Mouse (Mus musculus) CH12.LX (cell line): ENCODE results near the gene 1700020N01Rik. TPM values are rescaled to one million over a fixed set of nuclear protein-coding genes. Genes with fewer than 3 reads are reported as not detected.

ENCODE experiments used
- DNase-seq: peaks from one replicate; pipeline ENCODE4 v3.0.0-alpha.2; 2013; ENCODE audit errors: extremely low read depth
- H3K27ac ChIP-seq: 2 replicates; pipeline ENCODE4 v1.5.1; 2012; ENCODE audit warnings: low read depth, mild to moderate bottlenecking, control low read depth, moderate library complexity; ENCODE audit not compliant: insufficient read depth
- H3K27me3 ChIP-seq: replicated peaks from 2 replicates; pipeline ENCODE3; 2012; ENCODE audit warnings: inconsistent platforms
- H3K36me3 ChIP-seq, 2 experiments: replicated peaks in 1 of 2; 2 replicates each; pipeline versions ENCODE3 to v1.6.1; 2012; ENCODE audit warnings: inconsistent platforms in 1 of 2, low read length in 1 of 2, mild to moderate bottlenecking in 1 of 2, mixed read lengths in 1 of 2, moderate library complexity in 1 of 2; ENCODE audit not compliant: control insufficient read depth in 1 of 2, insufficient read depth in 1 of 2
- H3K4me1 ChIP-seq, 2 experiments: 2 replicates each; pipeline ENCODE4 v1.6.1; 2012; ENCODE audit warnings: inconsistent platforms in 1 of 2, moderate library complexity in 1 of 2; ENCODE audit not compliant: insufficient read depth in 2 of 2, control insufficient read depth in 1 of 2
- H3K4me2 ChIP-seq: 2 replicates; pipeline ENCODE4 v1.6.1; 2012; ENCODE audit warnings: low read depth, mild to moderate bottlenecking, control low read depth; ENCODE audit not compliant: poor library complexity, insufficient read depth, severe bottlenecking
- H3K4me3 ChIP-seq, 3 experiments: fragments of 150-350 bp in 1 of 3; sonication (generic) in 1 of 3; replicated peaks in 1 of 3; 2 replicates each; pipeline versions ENCODE3 to v1.5.1; 2011 to 2012; ENCODE audit warnings: low read depth in 2 of 3, low read length in 2 of 3, mild to moderate bottlenecking in 2 of 3, moderate library complexity in 2 of 3, control low read depth in 1 of 3, improper control_type of control experiment in 1 of 3, inconsistent platforms in 1 of 3, mixed read lengths in 1 of 3; ENCODE audit not compliant: poor library complexity in 1 of 3
- H3K79me2 ChIP-seq: replicated peaks from 2 replicates; pipeline ENCODE4 v1.6.1; 2012; ENCODE audit warnings: mild to moderate bottlenecking, moderate library complexity; ENCODE audit not compliant: control insufficient read depth, poor library complexity, insufficient read depth, severe bottlenecking; ENCODE audit errors: extremely low read depth
- H3K9ac ChIP-seq: 2 replicates; pipeline ENCODE4 v1.6.1; 2012; ENCODE audit warnings: low read depth, mild to moderate bottlenecking, control low read depth, moderate library complexity; ENCODE audit not compliant: insufficient read depth
- H3K9me3 ChIP-seq: replicated peaks from 2 replicates; pipeline ENCODE3; 2012; ENCODE audit warnings: low read length, inconsistent platforms, mixed read lengths
- CHD2 ChIP-seq: IDR thresholded peaks from 2 replicates; pipeline ENCODE4 v1.6.1; 2011; ENCODE audit warnings: low read length, improper control_type of control experiment
- E2F4 ChIP-seq: IDR thresholded peaks from 2 replicates; pipeline ENCODE4 v1.6.1; 2011; ENCODE audit warnings: low read depth, low read length, improper control_type of control experiment; ENCODE audit not compliant: insufficient replicate concordance
- EP300 ChIP-seq: IDR thresholded peaks from 2 replicates; pipeline ENCODE4 v1.6.1; 2011; ENCODE audit warnings: low read length, improper control_type of control experiment
- HCFC1 ChIP-seq: IDR thresholded peaks from 2 replicates; pipeline ENCODE4 v1.6.1; 2012; ENCODE audit warnings: low read depth, mild to moderate bottlenecking, inconsistent platforms, low read length, improper control_type of control experiment
- IRF4 ChIP-seq: IDR thresholded peaks from 2 replicates; pipeline ENCODE4 v1.6.1; 2014; ENCODE audit warnings: low read depth, mild to moderate bottlenecking, inconsistent platforms, low read length, improper control_type of control experiment
- JUN ChIP-seq: IDR thresholded peaks from 2 replicates; pipeline ENCODE4 v1.6.1; 2011; ENCODE audit warnings: low read depth, mild to moderate bottlenecking, low read length, improper control_type of control experiment, moderate library complexity; ENCODE audit not compliant: insufficient read depth
- MYC ChIP-seq: IDR thresholded peaks from 2 replicates; pipeline ENCODE4 v1.6.1; 2011; ENCODE audit warnings: low read depth, mild to moderate bottlenecking, improper control_type of control experiment, low read length
- NELFE ChIP-seq: IDR thresholded peaks from 2 replicates; pipeline ENCODE4 v1.6.1; 2011; ENCODE audit warnings: low read depth, low read length, improper control_type of control experiment
- NRF1 ChIP-seq: IDR thresholded peaks from 2 replicates; pipeline ENCODE4 v1.6.1; 2014; ENCODE audit warnings: low read depth, mild to moderate bottlenecking, inconsistent platforms, low read length, improper control_type of control experiment, moderate library complexity
- PAX5 ChIP-seq: IDR thresholded peaks from 2 replicates; pipeline ENCODE4 v1.6.1; 2012; ENCODE audit warnings: low read length, inconsistent platforms, mixed read lengths
- POLR2A ChIP-seq: IDR thresholded peaks from 2 replicates; pipeline ENCODE4 v1.6.1; 2011; ENCODE audit warnings: low read depth, mild to moderate bottlenecking, improper control_type of control experiment, low read length
- POLR2AphosphoS2 ChIP-seq: IDR thresholded peaks from 2 replicates; pipeline ENCODE4 v1.6.1; 2011; ENCODE audit warnings: low read depth, low read length, improper control_type of control experiment
- RAD21 ChIP-seq: IDR thresholded peaks from 2 replicates; pipeline ENCODE4 v1.6.1; 2011; ENCODE audit warnings: low read depth, mild to moderate bottlenecking, low read length, improper control_type of control experiment, moderate library complexity
- RCOR1 ChIP-seq: conservative IDR thresholded peaks from 2 replicates; pipeline ENCODE4 v1.6.1; 2012; ENCODE audit warnings: low read depth, mild to moderate bottlenecking, inconsistent platforms, low read length, improper control_type of control experiment
- TBP ChIP-seq: conservative IDR thresholded peaks from 2 replicates; pipeline ENCODE4 v1.6.1; 2011; ENCODE audit warnings: low read depth, low read length, improper control_type of control experiment
- USF2 ChIP-seq: conservative IDR thresholded peaks from 2 replicates; pipeline ENCODE4 v1.6.1; 2011; ENCODE audit warnings: low read depth, low read length, improper control_type of control experiment
- ZKSCAN1 ChIP-seq: IDR thresholded peaks from 2 replicates; pipeline ENCODE4 v1.6.1; 2012; ENCODE audit warnings: low read depth, inconsistent platforms, low read length, improper control_type of control experiment, borderline replicate concordance
- ZMIZ1 ChIP-seq: IDR thresholded peaks from 2 replicates; pipeline ENCODE4 v1.6.1; 2012; ENCODE audit warnings: low read depth, mild to moderate bottlenecking, inconsistent platforms, low read length, improper control_type of control experiment
- dilution Hi-C: fragments of 300-500 bp; cut with MboI; formaldehyde crosslinking; loops from 2 replicates; pipeline ENCODE4 v1.14.3; 2020; ENCODE audit warnings: low sequenced_read_pairs; ENCODE audit not compliant: extremely low pct_unique_long_range_greater_than_20kb, extremely low pct_ligation_motif_present
- in situ Hi-C: fragments of 300-500 bp; cut with MboI; formaldehyde crosslinking; loops from 3 replicates; pipeline ENCODE4 v1.14.3; 2019; ENCODE audit warnings: low sequenced_read_pairs, low pct_ligation_motif_present, low pct_unique_long_range_greater_than_20kb, mixed read lengths
- polyA plus RNA-seq: library from polyadenylated mRNA; unstranded; fragments of >175 nt; gene quantifications from 2 replicates; pipeline ENCODE4 v1.2.1, GENCODE M21; 2012; ENCODE audit warnings: low read depth; ENCODE audit not compliant: insufficient read length
- total RNA-seq, 2 experiments: library from RNA; depleted of rRNA; stranded (reverse); fragments of 300-350 nt in 1 of 2; fragments of >200 nt in 1 of 2; gene quantifications; 2 replicates each; pipeline ENCODE4 v1.2.3; 2012 to 2014

1700020N01Rik gene
- total and polyA plus RNA-seq, 3 experiments = not detected

GRCm38 (mm10) chr10:21628555-21628954 lies 35.6 kb downstream of the 1700020N01Rik start:
- no peaks in the 10 kb centered on the region for H3K27me3 ChIP-seq
- peak overlapping the region; percentile 16; the same call in 1 of the 2 replicates for H3K4me2 ChIP-seq
- H3K4me3 ChIP-seq = no peak overlapping the region
- no peaks in the 10 kb centered on the region for H3K79me2 ChIP-seq
- dilution Hi-C loops (no loop called here), in situ Hi-C loops (no loop called here)
- no peaks in the 10 kb centered on the region for H3K9me3 ChIP-seq
- no peak for TF ChIP-seq RAD21
- TF ChIP-seq JUN = peak; percentile 45
- no peak overlapping the region for H3K9ac ChIP-seq
- H3K36me3 ChIP-seq = no peaks in the 10 kb centered on the region
- no peak overlapping the region for H3K27ac ChIP-seq
- peaks cover 0 to 5% of the 10 kb centered on the region in 2 experiments; a peak in 1 of 4 replicates for H3K4me1 ChIP-seq
- DNase-seq = no peak

DNA sequence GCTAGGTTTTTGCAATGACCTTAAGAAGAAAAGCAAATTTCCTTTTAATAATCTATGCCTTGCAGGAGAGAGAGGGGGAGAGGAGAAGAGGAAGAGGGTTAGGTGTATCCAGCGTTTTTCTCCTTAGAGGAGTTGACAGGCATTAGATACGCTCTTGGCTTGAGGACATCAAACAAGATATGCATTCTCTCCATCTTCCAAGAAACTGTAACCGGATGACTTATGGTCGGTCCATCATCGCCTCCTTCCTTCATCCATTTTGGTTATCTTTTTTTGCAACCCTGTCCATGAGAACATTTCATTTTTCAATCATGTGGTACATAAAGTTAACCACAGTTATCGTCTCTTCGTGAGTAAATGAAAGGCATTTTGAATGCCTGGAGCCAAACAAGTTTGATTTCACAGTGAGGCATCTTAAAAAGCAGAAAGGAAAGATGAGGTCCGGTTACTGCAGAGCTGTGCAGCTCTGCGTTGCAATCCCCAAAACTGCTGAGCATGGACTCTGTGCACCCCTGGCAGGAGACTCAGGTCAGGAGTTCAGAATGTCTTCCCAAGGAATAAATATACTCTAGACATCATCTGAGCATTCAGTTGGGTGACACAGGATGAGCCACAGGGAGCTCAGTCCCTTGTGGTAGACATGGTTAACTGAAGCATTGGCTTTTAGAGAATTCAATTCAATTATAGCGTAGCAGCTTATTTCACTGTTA lies 36.2 kb downstream of the 1700020N01Rik start:
- no peak for TF ChIP-seq ZKSCAN1
- TF ChIP-seq POLR2A = no peak
- no peak for TF ChIP-seq RAD21
- TF ChIP-seq TBP = no peak
- TF ChIP-seq E2F4 = no peak
- no peak for TF ChIP-seq IRF4
- TF ChIP-seq PAX5 = no peak
- no peak for TF ChIP-seq HCFC1
- no peak for TF ChIP-seq RCOR1
- no peak for TF ChIP-seq USF2
- TF ChIP-seq NELFE = no peak
- no peak for TF ChIP-seq CHD2
- dilution Hi-C loops = no loop called here

GRCm38 (mm10) chr10:21631481-21631880 lies 38.5 kb downstream of the 1700020N01Rik start:
- Histone ChIP-seq H3K79me2 (no peaks in the 10 kb centered on the region), H3K27me3 (no peaks in the 10 kb centered on the region), H3K4me2 (no peak overlapping the region), H3K36me3 (no peaks in the 10 kb centered on the region), H3K4me3 (no peak overlapping the region), H3K9me3 (no peaks in the 10 kb centered on the region), H3K9ac (no peak overlapping the region), H3K27ac (no peak overlapping the region), H3K4me1 (peaks cover 0 to 16% of the 10 kb centered on the region in 2 experiments; a peak in 2 of 4 replicates)
- no peak for DNase-seq
- dilution Hi-C loops = no loop called here
- in situ Hi-C loops = no loop called here
- TF ChIP-seq ZMIZ1 (no peak), NRF1 (no peak), CHD2 (no peak), E2F4 (no peak), EP300 (no peak), PAX5 (no peak), MYC (no peak), POLR2AphosphoS2 (no peak)

More for the DNA sequence above, 36.2 kb downstream of the 1700020N01Rik start:
- Histone ChIP-seq H3K4me1 (peaks cover 0 to 5% of the 10 kb centered on the region in 2 experiments; a peak in 1 of 4 replicates), H3K79me2 (no peaks in the 10 kb centered on the region), H3K9me3 (no peaks in the 10 kb centered on the region), H3K4me2 (no peak overlapping the region; the same call in 1 of the 2 replicates), H3K36me3 (no peaks in the 10 kb centered on the region), H3K9ac (no peak overlapping the region), H3K4me3 (no peak overlapping the region), H3K27ac (no peak overlapping the region), H3K27me3 (no peaks in the 10 kb centered on the region)
- DNase-seq = no peak
- in situ Hi-C loops = no loop called here
